Mouse (Mus musculus) hindbrain, postnatal 0 days (tissue): Measurements from ENCODE around the gene Olfr1360. TPM values are rescaled to one million over a fixed set of nuclear protein-coding genes. Genes with fewer than 3 reads are reported as not detected.

Experiments used
- ATAC-seq: fragments of 200-750 bp; cut with Nextera tagmentation; 2 replicates; pipeline ENCODE4 v1.8.0; 2017; ENCODE audit warnings: mild to moderate bottlenecking, moderate TSS enrichment, moderate library complexity
- DNase-seq: peaks from one replicate; pipeline ENCODE4 v3.0.0-alpha.2; 2015; ENCODE audit warnings: low spot score
- H3K27ac ChIP-seq: fragments of 300-500 bp; sonication (generic); 2 replicates; pipeline ENCODE4 v1.5.1; 2014; ENCODE audit warnings: mild to moderate bottlenecking
- H3K27me3 ChIP-seq: fragments of 300-500 bp; sonication (generic); 2 replicates; pipeline ENCODE4 v1.6.1; 2014; ENCODE audit warnings: low read length, mixed read lengths; ENCODE audit not compliant: insufficient read depth
- H3K36me3 ChIP-seq: fragments of 300-500 bp; sonication (generic); 2 replicates; pipeline ENCODE4 v1.6.1; 2014; ENCODE audit warnings: low read length, mixed read lengths; ENCODE audit not compliant: insufficient read depth
- H3K4me1 ChIP-seq: fragments of 300-500 bp; sonication (generic); 2 replicates; pipeline ENCODE4 v1.6.1; 2014; ENCODE audit warnings: antibody characterized with exemption, low read length, mixed read lengths; ENCODE audit not compliant: insufficient read depth
- H3K4me2 ChIP-seq: fragments of 300-500 bp; sonication (generic); 2 replicates; pipeline ENCODE4 v1.6.1; 2014; ENCODE audit warnings: low read depth, mild to moderate bottlenecking, low read length, moderate library complexity, mixed read lengths
- H3K4me3 ChIP-seq: fragments of 300-500 bp; sonication (generic); 2 replicates; pipeline ENCODE4 v1.5.1; 2014; ENCODE audit warnings: low read length
- H3K9ac ChIP-seq: fragments of 300-500 bp; sonication (generic); replicated peaks from 2 replicates; pipeline ENCODE4 v1.6.1; 2014; ENCODE audit warnings: mild to moderate bottlenecking, low read length, moderate library complexity, mixed read lengths
- H3K9me3 ChIP-seq: fragments of 300-500 bp; sonication (generic); 2 replicates; pipeline ENCODE4 v1.6.1; 2016; ENCODE audit warnings: low read length, mixed read lengths
- CTCF ChIP-seq: IDR thresholded peaks from 2 replicates; pipeline ENCODE4 v1.5.1; 2016; ENCODE audit warnings: antibody characterized with exemption, control low read depth, low read depth
- WGBS: fragments of 180-500 bp; shearing (Covaris S2); extraction: QIAGEN DNeasy Blood & Tissue Kit; methylation state at CpG from one replicate; pipeline ENCODE4 v1.1.7; 2014; 5-methylcytosine and 5-hydroxymethylcytosine counted together
- microRNA-seq, 2 experiments: library from miRNA; unstranded; fragments of <30 nt; microRNA quantifications; one replicate each; pipeline ENCODE4; 2016
- polyA plus RNA-seq: library from polyadenylated mRNA; unstranded; fragments of >200 nt; fragmentation: Nextera tagmentation; extraction: Ambion mirVana; gene quantifications from 2 replicates; pipeline ENCODE4 v1.2.1, GENCODE M21; 2015
- total RNA-seq: library from RNA; depleted of rRNA; stranded (reverse); fragments of >200 nt; gene quantifications from 2 replicates; pipeline ENCODE4 v1.2.3, GENCODE M21; 2014; rRNA removed

Gene Olfr1360
- total and polyA plus RNA-seq, 2 experiments from 2014 or later, result not detected

- no peaks in the 10 kb centered on the region for H3K9me3 ChIP-seq
- peak; percentile 89 for ATAC-seq
- peak overlapping the region; percentile 82 for H3K4me2 ChIP-seq
- H3K4me3 ChIP-seq, result peak overlapping the region; percentile 76
- peak overlapping the region; percentile 86 for H3K27ac ChIP-seq
- TF ChIP-seq CTCF, result peak; percentile 88
- H3K36me3 ChIP-seq, result no peaks in the 10 kb centered on the region
- peak; percentile 93 for DNase-seq
- no peaks in the 10 kb centered on the region for H3K27me3 ChIP-seq
- peak overlapping the region; percentile 63 for H3K9ac ChIP-seq
- H3K4me1 ChIP-seq, result no peaks in the 10 kb centered on the region
- under 1% methylated on average over 32 of the region's 32 CpGs for WGBS
Observed at GRCm38 (mm10) chr13:21710031-21710711, 33.0 kb upstream of the Olfr1360 start.

- H3K4me3 ChIP-seq, result no peak overlapping the region
Observed at GRCm38 (mm10) chr13:21706669-21707068, 29.5 kb upstream of the Olfr1360 start.

GRCm38 (mm10) chr13:21697811-21698210, 20.6 kb upstream of the Olfr1360 start, which contains the start of gene Olfr1359:
Gene Olfr1359 (plus strand): TSS chr13:21698111.
- Histone ChIP-seq H3K4me1 (no peaks in the 10 kb centered on the region), H3K27ac (no peak within 1 kb of the TSS), H3K36me3 (no peaks in the 10 kb centered on the region), H3K9ac (no peak within 1 kb of the TSS), H3K27me3 (no peaks in the 10 kb centered on the region), H3K4me3 (no peak within 1 kb of the TSS), H3K9me3 (no peaks in the 10 kb centered on the region), H3K4me2 (no peak within 1 kb of the TSS)
- ATAC-seq (no peak), DNase-seq (no peak)
- no peak for TF ChIP-seq CTCF

More at GRCm38 (mm10) chr13:21706669-21707068, 29.5 kb upstream of the Olfr1360 start:
- no peak for TF ChIP-seq CTCF
- H3K4me1 ChIP-seq, result no peaks in the 10 kb centered on the region
- no peaks in the 10 kb centered on the region for H3K9me3 ChIP-seq
- no peak for DNase-seq
- no peak overlapping the region for H3K4me2 ChIP-seq
- no peak for ATAC-seq
- no peaks in the 10 kb centered on the region for H3K27me3 ChIP-seq
- no peak overlapping the region for H3K9ac ChIP-seq
- no peaks in the 10 kb centered on the region for H3K36me3 ChIP-seq
- H3K27ac ChIP-seq, result no peak overlapping the region
- 70% methylated on average over 4 of the region's 4 CpGs for WGBS

DNA sequence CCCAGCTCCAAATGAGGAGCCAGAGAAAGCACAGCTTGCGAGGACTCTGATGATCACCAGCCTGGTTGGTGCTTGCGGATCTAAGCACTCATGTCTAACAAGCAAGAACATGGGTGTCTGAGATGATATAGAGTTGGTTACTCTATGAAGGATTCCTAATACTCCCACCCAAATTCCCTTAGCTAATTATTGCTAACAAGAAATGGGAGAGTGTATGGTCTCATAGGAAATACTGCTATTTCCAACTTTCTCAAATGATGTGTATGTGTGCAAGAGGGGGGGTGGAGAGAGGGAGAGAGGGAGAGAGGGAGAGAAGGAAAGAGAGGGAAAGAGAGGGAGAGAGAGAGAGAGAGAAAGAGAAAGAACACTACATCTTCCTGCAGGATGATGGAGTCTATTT, 13.9 kb downstream of the Olfr1360 start, which contains the start of gene Olfr1361:
Gene Olfr1361, minus strand, starts transcription at position 101 of the 400 bp plus-strand sequence.
- WGBS, result 74% methylated on average over 2 of the region's 2 CpGs
- TF ChIP-seq CTCF, result no peak
- no peak within 1 kb of the TSS for H3K27ac ChIP-seq
- H3K4me3 ChIP-seq, result no peak within 1 kb of the TSS
- no peak for ATAC-seq
- H3K9me3 ChIP-seq, result no peaks in the 10 kb centered on the region
- H3K9ac ChIP-seq, result no peak within 1 kb of the TSS
- no peak for DNase-seq
- no peaks in the 10 kb centered on the region for H3K4me1 ChIP-seq
- H3K27me3 ChIP-seq, result no peaks in the 10 kb centered on the region
- H3K4me2 ChIP-seq, result no peak within 1 kb of the TSS
- no peaks in the 10 kb centered on the region for H3K36me3 ChIP-seq

- Histone ChIP-seq H3K27me3 (no peaks in the 10 kb centered on the region), H3K4me1 (no peaks in the 10 kb centered on the region), H3K27ac (no peak within 1 kb of the TSS), H3K4me3 (no peak within 1 kb of the TSS), H3K9ac (no peak within 1 kb of the TSS), H3K36me3 (no peaks in the 10 kb centered on the region), H3K9me3 (no peaks in the 10 kb centered on the region), H3K4me2 (no peak within 1 kb of the TSS)
- DNase-seq (no peak), ATAC-seq (no peak)
- no peak for TF ChIP-seq CTCF
- WGBS, result 69% methylated on average over 2 of the region's 2 CpGs
Observed at GRCm38 (mm10) chr13:21642418-21642817, 34.8 kb downstream of the Olfr1360 start, which contains the start of gene Olfr11. Gene Olfr11 (minus strand): TSS chr13:21642518.

Small RNA genes lying within 50 kb of the gene (microRNA-seq; reads per million reads assigned to microRNA genes)
- gene Gm44357 (0 reads per million in 2 experiments), gene Gm44367 (0 reads per million in 2 experiments)

Other genes starting within 250 kb of the Olfr1360 start
Only the 30 nearest of the 33 such genes appear.
- gene Zkscan4, start 198.5 kb downstream of the Olfr1360 start, total RNA-seq, result 6.0 and 6.2 TPM in 2 replicates
- 5.1 and 5.6 TPM in 2 replicates for gene Zkscan4, start 198.5 kb downstream of the Olfr1360 start, polyA plus RNA-seq
- gene Gm10065, start 198.0 kb downstream of the Olfr1360 start, total RNA-seq, result not detected in 2 replicates
- gene Gm10065, start 198.0 kb downstream of the Olfr1360 start, polyA plus RNA-seq, result not detected in 2 replicates
- 0.14 and 0.16 TPM in 2 replicates for gene AK157302, start 182.2 kb downstream of the Olfr1360 start, total RNA-seq
- 0.43 and 0.53 TPM in 2 replicates for gene AK157302, start 182.2 kb downstream of the Olfr1360 start, polyA plus RNA-seq
- gene Gm11273, start 176.0 kb downstream of the Olfr1360 start, total RNA-seq, result 20.4 and 83.2 TPM in 2 replicates
- gene Gm11273, start 176.0 kb downstream of the Olfr1360 start, polyA plus RNA-seq, result 7.7 and 8.2 TPM in 2 replicates
- gene Zkscan8, start 146.3 kb downstream of the Olfr1360 start, total RNA-seq, result 7.1 and 8.9 TPM in 2 replicates
- 2.7 and 2.8 TPM in 2 replicates for gene Zkscan8, start 146.3 kb downstream of the Olfr1360 start, polyA plus RNA-seq
- gene Olfr1366, start 134.6 kb downstream of the Olfr1360 start, total RNA-seq, result not detected in 2 replicates
- gene Olfr1366, start 134.6 kb downstream of the Olfr1360 start, polyA plus RNA-seq, result 0.19 and 0.23 TPM in 2 replicates
- gene Olfr1535, start 117.5 kb downstream of the Olfr1360 start, total RNA-seq, result not detected in 2 replicates
- 0.11 and 0.16 TPM in 2 replicates for gene Olfr1535, start 117.5 kb downstream of the Olfr1360 start, polyA plus RNA-seq
- not detected in 2 replicates for gene Olfr1364, start 95.6 kb downstream of the Olfr1360 start, total RNA-seq
- not detected in 2 replicates for gene Olfr1364, start 95.6 kb downstream of the Olfr1360 start, polyA plus RNA-seq
- gene Olfr1362, start 63.4 kb downstream of the Olfr1360 start, total RNA-seq, result not detected in 2 replicates
- gene Olfr1362, start 63.4 kb downstream of the Olfr1360 start, polyA plus RNA-seq, result not detected in 2 replicates
- not detected in 2 replicates for gene Olfr11, start 34.9 kb downstream of the Olfr1360 start, total RNA-seq
- 0.09 TPM in 1 of 2 replicates, not detected in the other for gene Olfr11, start 34.9 kb downstream of the Olfr1360 start, polyA plus RNA-seq
- gene Olfr1361, start 14.0 kb downstream of the Olfr1360 start, total RNA-seq, result not detected in 2 replicates
- not detected in 2 replicates for gene Olfr1361, start 14.0 kb downstream of the Olfr1360 start, polyA plus RNA-seq
- not detected in 2 replicates for gene Olfr1359, start 20.7 kb upstream of the Olfr1360 start, total RNA-seq
- not detected in 2 replicates for gene Olfr1359, start 20.7 kb upstream of the Olfr1360 start, polyA plus RNA-seq
- 541 and 615 TPM in 2 replicates for gene Hist1h2bl, start 38.7 kb upstream of the Olfr1360 start, total RNA-seq
- gene Hist1h2bl, start 38.7 kb upstream of the Olfr1360 start, polyA plus RNA-seq, result 1.2 TPM in 1 of 2 replicates, not detected in the other
- 934 and 1,282 TPM in 2 replicates for gene Hist1h2ai, start 39.0 kb upstream of the Olfr1360 start, total RNA-seq
- 4.5 and 5.8 TPM in 2 replicates for gene Hist1h2ai, start 39.0 kb upstream of the Olfr1360 start, polyA plus RNA-seq
- gene Hist1h3h, start 40.3 kb upstream of the Olfr1360 start, total RNA-seq, result 1,004 and 1,140 TPM in 2 replicates
- 1.9 and 6.2 TPM in 2 replicates for gene Hist1h3h, start 40.3 kb upstream of the Olfr1360 start, polyA plus RNA-seq
- 1,597 and 1,943 TPM in 2 replicates for gene Hist1h2bm, start 44.6 kb upstream of the Olfr1360 start, total RNA-seq
- 1.3 and 1.7 TPM in 2 replicates for gene Hist1h2bm, start 44.6 kb upstream of the Olfr1360 start, polyA plus RNA-seq
- 1,214 and 1,310 TPM in 2 replicates for gene Hist1h4j, start 57.7 kb upstream of the Olfr1360 start, total RNA-seq
- gene Hist1h4j, start 57.7 kb upstream of the Olfr1360 start, polyA plus RNA-seq, result not detected in 2 replicates
- 380 and 998 TPM in 2 replicates for gene Hist1h4k, start 73.1 kb upstream of the Olfr1360 start, total RNA-seq
- 1.6 and 1.9 TPM in 2 replicates for gene Hist1h4k, start 73.1 kb upstream of the Olfr1360 start, polyA plus RNA-seq
- gene Hist1h2ak, start 76.4 kb upstream of the Olfr1360 start, total RNA-seq, result 429 and 552 TPM in 2 replicates
- gene Hist1h2ak, start 76.4 kb upstream of the Olfr1360 start, polyA plus RNA-seq, result 9.9 and 13.6 TPM in 2 replicates
- 864 and 1,352 TPM in 2 replicates for gene Hist1h2bn, start 76.7 kb upstream of the Olfr1360 start, total RNA-seq
- gene Hist1h2bn, start 76.7 kb upstream of the Olfr1360 start, polyA plus RNA-seq, result 1.1 TPM in 1 of 2 replicates, not detected in the other
- gene Hist1h1b, start 103.2 kb upstream of the Olfr1360 start, total RNA-seq, result 263 and 411 TPM in 2 replicates
- gene Hist1h1b, start 103.2 kb upstream of the Olfr1360 start, polyA plus RNA-seq, result 10.0 and 11.7 TPM in 2 replicates
- gene Hist1h3i, start 106.0 kb upstream of the Olfr1360 start, total RNA-seq, result 789 and 1,626 TPM in 2 replicates
- gene Hist1h3i, start 106.0 kb upstream of the Olfr1360 start, polyA plus RNA-seq, result 24.5 and 29.0 TPM in 2 replicates
- gene Hist1h2an, start 109.8 kb upstream of the Olfr1360 start, total RNA-seq, result 641 and 1,093 TPM in 2 replicates
- 2.2 and 5.4 TPM in 2 replicates for gene Hist1h2an, start 109.8 kb upstream of the Olfr1360 start, polyA plus RNA-seq
- 234 and 289 TPM in 2 replicates for gene Hist1h2bp, start 110.1 kb upstream of the Olfr1360 start, total RNA-seq
- 0.84 TPM in 1 of 2 replicates, not detected in the other for gene Hist1h2bp, start 110.1 kb upstream of the Olfr1360 start, polyA plus RNA-seq
- 1,114 and 1,806 TPM in 2 replicates for gene Hist1h2bq, start 132.8 kb upstream of the Olfr1360 start, total RNA-seq
- gene Hist1h2bq, start 132.8 kb upstream of the Olfr1360 start, polyA plus RNA-seq, result 4.8 and 6.4 TPM in 2 replicates
- not detected in 2 replicates for gene Hist1h2ao, start 133.1 kb upstream of the Olfr1360 start, total RNA-seq
- gene Hist1h2ao, start 133.1 kb upstream of the Olfr1360 start, polyA plus RNA-seq, result not detected in 2 replicates
- gene Hist1h4m, start 134.3 kb upstream of the Olfr1360 start, total RNA-seq, result 2.3 and 3.3 TPM in 2 replicates
- not detected in 2 replicates for gene Hist1h4m, start 134.3 kb upstream of the Olfr1360 start, polyA plus RNA-seq
- 4,540 and 4,675 TPM in 2 replicates for gene Hist1h4n, start 154.8 kb upstream of the Olfr1360 start, total RNA-seq
- 3.7 and 4.1 TPM in 2 replicates for gene Hist1h4n, start 154.8 kb upstream of the Olfr1360 start, polyA plus RNA-seq
- 1,318 and 1,554 TPM in 2 replicates for gene Hist1h2ap, start 156.1 kb upstream of the Olfr1360 start, total RNA-seq
- gene Hist1h2ap, start 156.1 kb upstream of the Olfr1360 start, polyA plus RNA-seq, result 798 and 958 TPM in 2 replicates
- gene Hist1h2br, start 156.3 kb upstream of the Olfr1360 start, total RNA-seq, result 757 and 1,216 TPM in 2 replicates
- gene Hist1h2br, start 156.3 kb upstream of the Olfr1360 start, polyA plus RNA-seq, result 4.7 and 7.4 TPM in 2 replicates